12 mouse cellular contexts compared by ENCODE assay signal in the genomic region with DNA sequence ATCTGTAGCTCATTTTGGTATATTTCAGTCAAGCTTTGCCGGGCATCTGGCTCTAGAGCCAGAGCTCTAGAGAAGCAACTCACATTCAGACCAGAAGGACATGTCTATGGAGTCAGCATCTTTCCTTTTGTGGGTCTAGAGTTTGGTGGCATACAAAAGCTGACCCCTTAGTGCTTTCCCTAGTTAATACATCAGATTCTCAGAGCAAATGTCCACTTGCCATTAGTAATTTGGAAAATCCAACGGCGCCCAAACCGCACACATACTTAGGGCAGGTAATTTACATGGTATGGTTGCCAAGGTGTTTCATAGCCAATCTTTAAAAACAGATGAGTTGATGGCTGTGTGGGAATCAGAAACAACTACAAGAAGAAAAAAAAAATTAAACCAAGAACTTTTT. TPM values are rescaled to one million over a fixed set of nuclear protein-coding genes. Genes with fewer than 3 reads are reported as not detected.
A peak's percentile ranks its signal among the peaks of the same experiment; 100 is the strongest.
DNase-seq lines count a peak whose midpoint lies in the region; ATAC-seq and TF ChIP-seq lines count a peak whose summit lies in the region.
"Had no signal": no experiment of that assay in that cellular context is flagged by ENCODE, and none has a peak within 500 bp of the region (broad histone marks: within the 10 kb centered on the region; RNA-seq: fewer than 3 reads in every experiment).

No protein-coding gene starts in this region.

- H3K4me3 ChIP-seq in heart, embryonic 10.5 days, result peak overlapping the region; percentile 77
- H3K4me3 ChIP-seq in hindbrain, embryonic 11.5 days (ENCODE audit: low read depth, low read length), result peak overlapping the region; percentile 48; the same call in 1 of the 2 replicates
- H3K4me3 ChIP-seq in liver, embryonic 14.5 days (ENCODE audit: insufficient read depth in 1 of 2, low read depth in 2 of 2, low read length in 2 of 2), result no peak overlapping the region

- H3K4me1 ChIP-seq in heart, embryonic 10.5 days, result peaks cover 48% of the 10 kb centered on the region
- H3K4me1 ChIP-seq in hindbrain, embryonic 11.5 days (replicated peaks; ENCODE audit: control insufficient read depth, insufficient read depth, low read length), result peaks cover 5% of the 10 kb centered on the region; the same call in 1 of the 2 replicates
- peaks cover 0 to 6% of the 10 kb centered on the region in 2 experiments; a peak in 2 of 4 replicates for H3K4me1 ChIP-seq in liver, embryonic 14.5 days (replicated peaks; ENCODE audit: control insufficient read depth in 2 of 2, insufficient read depth in 2 of 2, low read length in 1 of 2)

- no peak overlapping the region for H3K9ac ChIP-seq in hindbrain, embryonic 11.5 days (ENCODE audit: low read depth, low read length)
- H3K9ac ChIP-seq in liver, embryonic 14.5 days (replicated peaks), result no peak overlapping the region

- no peak for DNase-seq in heart, embryonic 10.5 days (ENCODE audit: low spot score)
- no peak for DNase-seq in heart, adult 9 months (ENCODE audit: low spot score in 2 of 2)
- DNase-seq in adipocyte (ENCODE audit: low spot score), result peak; percentile 18
- DNase-seq in hindbrain, embryonic 11.5 days (ENCODE audit: low spot score), result no peak
- no peak for DNase-seq in liver, embryonic 14.5 days (ENCODE audit: low read depth in 3 of 3, low spot score in 3 of 3)
- no peak for DNase-seq in testis, postnatal 14 days (ENCODE audit: low spot score)
- no peak for DNase-seq in adrenal gland, postnatal 25 days
- DNase-seq in adrenal gland, postnatal 14 days, result no peak
- DNase-seq: cerebellum, postnatal 36 days; thymus, postnatal 4 days had no signal

- H3K27me3 ChIP-seq in heart, embryonic 10.5 days (ENCODE audit: insufficient read depth, poor library complexity, severe bottlenecking), result no peaks in the 10 kb centered on the region
- H3K27me3 ChIP-seq in hindbrain, embryonic 11.5 days (ENCODE audit: control insufficient read depth, insufficient read depth, low read length), result no peaks in the 10 kb centered on the region
- no peaks in the 10 kb centered on the region for H3K27me3 ChIP-seq in liver, embryonic 14.5 days (ENCODE audit: control insufficient read depth, insufficient read depth, low read length)

- ATAC-seq in hindbrain, embryonic 11.5 days (ENCODE audit: low FRiP score), result no peak
- ATAC-seq in liver, embryonic 14.5 days (ENCODE audit: insufficient read depth), result no peak
- ATAC-seq: activated CD4-positive, CD25-positive, alpha-beta regulatory T cell, adult 4 months had no signal

- no peak for TF ChIP-seq EP300 in liver, embryonic 14.5 days (IDR thresholded peaks at IDR 0.05; ENCODE audit: low read depth)

- peak overlapping the region; percentile 71 for H3K4me2 ChIP-seq in hindbrain, embryonic 11.5 days (replicated peaks; ENCODE audit: low read depth, low read length)
- H3K4me2 ChIP-seq in liver, embryonic 14.5 days (ENCODE audit: low read depth), result peak overlapping the region; percentile 51; the same call in 1 of the 2 replicates

- TF ChIP-seq CTCF in liver, embryonic 14.5 days (IDR thresholded peaks at IDR 0.05; ENCODE audit: low read depth), result no peak

- WGBS in heart, embryonic 10.5 days, result 75% methylated on average over 4 of the region's 4 CpGs
- 85% methylated on average over 4 of the region's 4 CpGs for WGBS in hindbrain, embryonic 11.5 days
- WGBS in liver, embryonic 14.5 days (ENCODE audit: insufficient replicate concordance), result 65% methylated on average over 4 of the region's 4 CpGs

- no peaks in the 10 kb centered on the region for H3K9me3 ChIP-seq in heart, embryonic 10.5 days
- H3K9me3 ChIP-seq in hindbrain, embryonic 11.5 days (ENCODE audit: control insufficient read depth, low read length), result no peaks in the 10 kb centered on the region
- H3K9me3 ChIP-seq in liver, embryonic 14.5 days (ENCODE audit: control insufficient read depth, low read length), result no peaks in the 10 kb centered on the region

- H3K36me3 ChIP-seq in heart, embryonic 10.5 days, result peaks cover 14% of the 10 kb centered on the region
- no peaks in the 10 kb centered on the region for H3K36me3 ChIP-seq in hindbrain, embryonic 11.5 days (ENCODE audit: control insufficient read depth, insufficient read depth, low read length)
- H3K36me3 ChIP-seq in liver, embryonic 14.5 days (replicated peaks; ENCODE audit: control insufficient read depth, insufficient read depth, low read depth), result no peaks in the 10 kb centered on the region

- H3K27ac ChIP-seq in heart, embryonic 10.5 days, result peak overlapping the region; percentile 97
- no peak overlapping the region for H3K27ac ChIP-seq in hindbrain, embryonic 11.5 days (ENCODE audit: low read depth, low read length)
- no peak overlapping the region for H3K27ac ChIP-seq in liver, embryonic 14.5 days
- H3K27ac ChIP-seq: macrophage had no signal

RNA-seq across cellular contexts. Expression of gene Ednra, which starts 1.2 kb away (rescaled TPM):
- polyA plus RNA-seq in heart, embryonic 10.5 days (2016; fragmentation: Nextera tagmentation; extraction: Ambion mirVana), result 40.6 and 46.6 TPM in 2 replicates
- 17.3 and 23.9 TPM in 2 replicates for polyA plus RNA-seq in hindbrain, embryonic 11.5 days (2014; fragmentation: Nextera tagmentation; extraction: Ambion mirVana)
- 2.4 and 2.8 TPM in 2 replicates for polyA plus RNA-seq in liver, embryonic 14.5 days (2012; rRNA removed)
- polyA plus RNA-seq in liver, embryonic 14.5 days (2014; fragmentation: Nextera tagmentation; extraction: Ambion mirVana), result 1.6 and 2.1 TPM in 2 replicates
- 21.0 and 24.3 TPM in 2 replicates for total RNA-seq in adrenal gland, postnatal 25 days (2021)
- 25.9 and 27.8 TPM in 2 replicates for total RNA-seq in adrenal gland, postnatal 14 days (2021)
- polyA plus RNA-seq: activated CD4-positive, CD25-positive, alpha-beta regulatory T cell, adult 4 months; macrophage had no signal

Comparison
In these comparisons a context has a peak if more than half of its experiments do, and no peak if none do; other contexts are left out.
1. H3K4me3 ChIP-seq: peak in heart, embryonic 10.5 days (single experiment) and hindbrain, embryonic 11.5 days (single experiment); none in liver, embryonic 14.5 days (0 of 2).